Mouse (Mus musculus) neutrophil, adult 5-6 weeks (primary cell): ENCODE data around the gene Rps15. TPM values are rescaled to one million over a fixed set of nuclear protein-coding genes. Genes with fewer than 3 reads are reported as not detected.

Experiments used
- ATAC-seq: fragments of 151-379, 151-347 bp; 2 replicates; pipeline ENCODE4 v1.8.0; 2017; ENCODE audit warnings: mild to moderate bottlenecking, moderate TSS enrichment; ENCODE audit not compliant: insufficient number of reproducible peaks, poor library complexity, low FRiP score, severe bottlenecking; ENCODE audit errors: extremely low read depth
- total RNA-seq: library from RNA; stranded (forward); fragments of 200-1000 nt; gene quantifications from 2 replicates; pipeline ENCODE4 v1.2.3, GENCODE M21; 2017

The Rps15 gene
- total RNA-seq, 1 experiment from 2014 or later = 1,847 TPM

DNA sequence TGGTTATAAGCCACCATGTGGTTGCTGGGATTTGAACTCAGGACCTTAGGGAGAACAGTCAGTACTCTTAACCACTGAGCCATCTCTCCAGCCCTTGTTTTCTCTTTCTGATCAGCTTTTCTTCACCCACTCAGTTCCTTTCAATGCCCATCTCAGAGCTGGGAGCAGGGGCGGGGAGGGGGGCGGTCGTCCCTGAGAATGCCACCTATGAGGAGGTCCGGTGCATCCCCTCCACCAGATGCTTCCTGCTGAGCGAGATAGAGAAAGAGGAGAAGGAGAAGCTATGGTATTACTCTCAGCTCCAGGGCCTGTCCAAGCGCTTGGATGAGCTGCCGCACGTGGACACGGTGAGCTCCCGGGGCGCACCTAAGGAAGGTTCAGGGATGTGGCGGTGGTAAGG is 12.2 kb downstream of the Rps15 start:
- no peak for ATAC-seq

DNA sequence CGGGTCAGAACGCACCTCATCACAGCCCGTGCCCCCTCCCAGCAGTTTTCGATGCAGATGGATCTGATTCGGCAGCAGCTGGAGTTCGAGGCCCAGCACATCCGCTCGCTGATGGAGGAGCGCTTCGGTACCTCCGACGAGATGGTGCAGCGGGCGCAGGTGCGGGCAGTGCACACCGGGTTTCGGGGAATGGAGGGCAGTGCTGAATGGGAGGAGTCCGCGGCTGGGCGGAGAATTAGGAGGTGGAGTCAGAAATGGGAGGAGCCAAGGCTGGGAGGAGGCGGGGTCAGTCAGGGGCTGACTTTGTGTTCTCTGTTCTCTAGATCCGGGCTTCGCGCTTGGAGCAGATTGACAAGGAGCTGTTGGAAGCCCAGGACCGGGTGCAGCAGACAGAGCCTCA is 12.6 kb downstream of the Rps15 start:
- peak; percentile 53 for ATAC-seq

DNA sequence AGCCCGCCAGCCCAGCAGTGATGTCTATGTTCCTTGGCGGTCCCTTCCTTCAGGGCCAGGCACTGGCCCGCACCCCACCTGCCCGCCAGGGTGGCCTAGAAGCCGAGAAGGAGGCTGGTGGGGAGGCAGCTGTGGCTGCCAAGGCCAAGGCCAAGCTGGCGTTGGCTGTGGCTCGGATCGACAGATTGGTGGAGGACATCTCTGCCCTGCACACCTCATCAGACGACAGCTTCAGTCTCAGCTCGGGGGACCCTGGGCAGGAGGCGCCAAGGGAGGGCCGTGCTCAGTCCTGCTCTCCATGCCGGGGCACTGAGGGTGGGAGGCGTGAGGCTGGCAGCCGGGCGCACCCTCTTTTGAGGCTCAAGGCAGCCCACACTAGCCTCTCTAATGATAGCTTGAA is 19.3 kb downstream of the Rps15 start:
- no peak for ATAC-seq

DNA sequence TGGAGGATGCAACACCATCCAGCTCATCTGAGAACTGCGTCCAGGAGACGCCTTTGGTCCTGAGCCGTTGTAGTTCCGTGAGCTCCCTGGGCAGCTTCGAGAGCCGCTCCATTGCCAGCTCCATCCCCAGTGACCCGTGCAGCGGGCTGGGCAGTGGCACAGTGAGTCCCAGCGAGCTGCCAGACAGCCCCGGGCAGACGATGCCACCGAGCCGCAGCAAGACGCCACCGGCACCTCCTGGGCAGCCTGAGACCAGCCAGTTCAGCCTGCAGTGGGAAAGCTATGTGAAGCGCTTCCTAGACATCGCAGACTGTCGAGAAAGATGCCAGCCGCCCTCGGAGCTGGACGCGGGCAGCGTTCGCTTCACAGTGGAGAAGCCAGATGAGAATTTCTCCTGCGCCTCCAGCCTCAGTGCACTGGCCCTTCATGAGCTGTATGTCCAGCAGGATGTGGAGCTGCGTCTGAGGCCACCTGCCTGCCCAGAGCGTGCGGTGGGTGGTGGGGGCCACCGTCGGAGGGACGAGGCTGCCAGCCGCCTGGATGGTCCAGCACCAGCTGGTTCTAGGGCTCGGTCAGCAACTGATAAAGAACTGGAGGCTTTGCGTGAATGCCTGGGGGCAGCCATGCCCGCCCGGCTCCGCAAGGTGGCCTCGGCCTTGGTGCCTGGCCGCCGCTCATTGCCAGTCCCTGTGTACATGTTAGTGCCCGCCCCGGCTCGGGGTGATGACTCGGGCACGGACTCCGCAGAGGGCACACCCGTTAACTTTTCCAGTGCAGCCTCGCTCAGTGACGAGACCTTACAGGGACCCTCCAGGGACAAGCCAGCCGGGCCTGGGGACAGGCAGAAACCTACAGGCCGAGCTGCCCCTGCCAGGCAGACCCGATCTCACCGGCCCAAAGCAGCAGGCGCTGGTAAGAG is 20.6 kb downstream of the Rps15 start:
- ATAC-seq = no peak

DNA sequence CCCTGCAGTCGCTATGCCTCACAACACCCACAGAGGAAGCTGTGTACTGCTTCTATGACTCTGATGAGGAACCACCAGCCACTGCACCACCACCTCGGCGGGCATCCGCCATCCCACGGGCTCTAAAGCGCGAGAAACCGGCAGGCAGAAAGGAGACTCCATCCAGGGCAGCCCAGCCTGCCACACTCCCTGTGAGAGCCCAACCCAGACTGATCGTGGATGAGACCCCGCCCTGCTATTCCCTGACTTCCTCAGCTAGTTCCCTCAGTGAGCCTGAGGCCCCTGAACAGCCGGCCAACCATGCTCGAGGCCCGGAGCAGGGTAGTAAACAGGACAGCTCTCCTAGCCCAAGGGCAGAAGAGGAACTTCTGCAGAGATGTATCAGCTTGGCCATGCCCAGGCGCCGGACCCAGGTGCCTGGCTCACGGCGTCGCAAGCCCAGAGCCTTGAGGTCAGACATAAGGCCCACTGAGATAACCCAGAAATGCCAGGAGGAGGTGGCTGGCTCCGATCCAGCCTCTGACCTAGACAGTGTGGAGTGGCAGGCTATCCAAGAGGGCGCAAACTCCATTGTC is 21.5 kb downstream of the Rps15 start:
- peak; percentile 60 for ATAC-seq

DNA sequence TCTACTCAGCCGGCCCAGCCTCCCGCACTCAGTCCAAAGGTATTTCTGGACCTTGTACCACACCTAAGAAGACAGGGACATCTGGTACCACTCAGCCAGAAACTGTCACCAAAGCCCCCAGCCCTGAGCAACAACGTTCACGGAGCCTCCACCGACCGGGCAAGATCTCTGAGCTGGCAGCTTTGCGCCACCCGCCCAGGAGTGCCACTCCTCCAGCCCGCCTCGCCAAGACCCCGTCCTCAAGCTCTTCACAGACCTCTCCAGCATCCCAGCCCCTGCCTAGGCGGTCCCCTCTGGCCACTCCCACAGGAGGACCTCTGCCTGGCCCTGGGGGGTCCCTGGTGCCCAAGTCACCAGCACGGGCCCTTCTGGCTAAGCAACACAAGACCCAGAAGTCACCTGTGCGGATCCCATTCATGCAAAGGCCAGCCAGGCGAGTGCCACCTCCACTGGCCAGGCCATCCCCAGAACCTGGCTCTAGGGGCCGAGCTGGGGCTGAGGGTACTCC is 22.3 kb downstream of the Rps15 start:
- ATAC-seq = no peak

DNA sequence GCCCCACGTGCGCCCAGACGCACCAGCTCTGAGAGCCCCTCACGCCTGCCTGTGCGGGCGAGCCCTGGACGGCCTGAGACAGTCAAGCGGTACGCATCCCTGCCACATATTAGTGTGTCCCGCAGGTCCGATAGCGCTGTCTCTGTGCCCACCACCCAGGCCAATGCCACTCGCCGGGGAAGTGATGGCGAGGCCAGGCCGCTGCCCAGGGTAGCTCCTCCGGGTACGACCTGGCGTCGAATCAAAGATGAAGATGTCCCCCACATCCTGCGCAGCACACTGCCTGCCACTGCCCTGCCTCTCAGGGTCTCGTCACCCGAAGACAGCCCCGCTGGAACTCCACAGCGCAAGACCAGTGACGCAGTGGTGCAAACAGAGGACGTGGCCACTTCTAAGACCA is 23.1 kb downstream of the Rps15 start:
- no peak for ATAC-seq

DNA sequence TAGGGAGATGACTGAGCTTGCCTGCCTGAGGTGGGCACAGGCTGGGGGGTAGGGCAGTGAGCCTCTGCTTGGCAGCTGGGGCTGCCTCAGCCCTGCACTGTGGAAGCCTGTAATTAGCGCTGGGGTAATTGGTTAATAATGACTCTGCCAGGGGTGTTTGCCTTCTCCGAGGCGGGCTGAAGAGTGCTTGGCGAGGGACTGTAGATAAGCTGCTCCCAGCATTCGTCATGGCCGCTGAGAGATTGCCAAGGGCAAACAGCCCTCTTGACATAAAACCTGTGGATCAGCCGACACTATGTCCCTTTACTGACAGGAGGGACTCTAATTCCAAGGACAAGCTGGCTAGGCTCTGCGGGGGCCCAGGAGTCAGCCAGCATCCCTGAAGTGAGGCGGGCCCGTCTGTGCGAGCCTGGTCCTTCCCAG is 24.1 kb downstream of the Rps15 start:
- ATAC-seq = no peak

DNA sequence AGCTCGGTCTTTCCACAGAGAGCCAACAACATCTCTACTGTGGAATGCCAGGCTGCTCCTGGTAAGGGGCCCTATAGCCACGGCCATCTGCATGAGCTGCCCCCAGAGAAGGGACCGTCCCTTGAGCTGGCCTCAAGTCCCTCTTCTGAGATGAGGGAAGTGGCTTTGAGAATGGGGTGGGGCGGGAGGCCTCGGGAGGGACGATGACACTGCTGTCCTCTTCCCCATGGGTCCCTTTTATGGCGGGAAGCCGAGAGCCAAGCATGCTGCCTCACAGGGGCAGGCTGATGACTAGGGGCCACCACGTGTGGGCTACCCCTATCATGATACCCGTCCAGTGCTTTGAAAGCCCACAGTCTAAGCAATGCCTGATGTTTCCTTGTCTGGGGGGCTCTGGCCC is 24.8 kb downstream of the Rps15 start:
- no peak for ATAC-seq

DNA sequence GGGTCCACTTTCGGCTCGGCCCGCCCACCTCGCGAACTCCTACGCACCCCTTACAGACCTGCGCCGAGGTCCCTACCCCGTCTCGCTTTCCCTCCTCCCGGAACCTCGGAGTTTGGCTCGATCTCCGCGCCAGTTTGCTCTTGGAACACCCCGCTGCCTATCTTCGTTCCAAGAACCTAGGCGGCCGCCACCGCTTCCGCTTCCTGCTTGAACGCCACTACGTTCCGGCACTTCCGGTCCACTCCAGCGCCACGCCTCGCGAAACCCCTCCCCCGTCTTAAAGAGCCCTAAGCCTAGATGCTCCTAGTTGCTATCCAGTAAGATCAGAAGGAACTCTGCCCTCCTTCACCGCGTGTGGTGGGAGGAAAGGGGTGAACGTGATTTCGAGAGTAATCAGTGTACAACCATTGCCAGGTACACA is 28.1 kb downstream of the Rps15 start, which contains the start of gene 2310011J03Rik:
Gene 2310011J03Rik (minus strand): TSS at position 198 of the 421 bp plus-strand sequence.
- ATAC-seq = peak; percentile 79

DNA sequence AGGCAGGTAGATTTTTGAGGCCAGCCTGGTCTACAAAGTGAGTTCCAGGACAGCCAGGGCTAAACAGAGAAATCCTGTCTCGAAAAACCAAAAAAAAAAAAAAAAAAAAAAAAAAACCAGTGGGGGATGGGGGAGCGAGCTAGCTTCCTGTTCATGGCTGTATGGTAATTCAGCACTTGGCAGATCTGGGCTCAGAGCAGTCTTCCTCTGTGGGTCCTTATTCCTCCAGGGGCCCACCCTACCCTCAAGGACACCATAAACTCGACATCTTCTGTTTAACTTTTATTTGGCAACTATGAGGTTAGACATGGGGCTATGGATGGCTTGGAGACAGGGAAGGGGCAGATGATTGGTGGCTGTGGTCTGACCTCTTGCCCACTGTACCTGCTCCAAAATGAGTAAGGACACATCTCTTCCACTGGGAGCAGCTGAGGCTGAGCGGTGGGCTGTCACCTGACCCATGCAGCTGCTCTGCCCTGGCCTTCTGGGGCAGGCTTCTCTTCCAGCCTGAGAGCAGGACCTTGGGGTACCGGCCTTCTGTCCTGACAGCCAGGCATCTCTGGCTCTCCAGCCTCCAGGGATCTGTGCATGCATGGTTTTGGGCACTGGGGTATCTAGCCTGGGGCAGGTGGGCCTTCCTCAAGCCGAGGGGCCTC is 28.9 kb downstream of the Rps15 start:
- ATAC-seq = no peak

DNA sequence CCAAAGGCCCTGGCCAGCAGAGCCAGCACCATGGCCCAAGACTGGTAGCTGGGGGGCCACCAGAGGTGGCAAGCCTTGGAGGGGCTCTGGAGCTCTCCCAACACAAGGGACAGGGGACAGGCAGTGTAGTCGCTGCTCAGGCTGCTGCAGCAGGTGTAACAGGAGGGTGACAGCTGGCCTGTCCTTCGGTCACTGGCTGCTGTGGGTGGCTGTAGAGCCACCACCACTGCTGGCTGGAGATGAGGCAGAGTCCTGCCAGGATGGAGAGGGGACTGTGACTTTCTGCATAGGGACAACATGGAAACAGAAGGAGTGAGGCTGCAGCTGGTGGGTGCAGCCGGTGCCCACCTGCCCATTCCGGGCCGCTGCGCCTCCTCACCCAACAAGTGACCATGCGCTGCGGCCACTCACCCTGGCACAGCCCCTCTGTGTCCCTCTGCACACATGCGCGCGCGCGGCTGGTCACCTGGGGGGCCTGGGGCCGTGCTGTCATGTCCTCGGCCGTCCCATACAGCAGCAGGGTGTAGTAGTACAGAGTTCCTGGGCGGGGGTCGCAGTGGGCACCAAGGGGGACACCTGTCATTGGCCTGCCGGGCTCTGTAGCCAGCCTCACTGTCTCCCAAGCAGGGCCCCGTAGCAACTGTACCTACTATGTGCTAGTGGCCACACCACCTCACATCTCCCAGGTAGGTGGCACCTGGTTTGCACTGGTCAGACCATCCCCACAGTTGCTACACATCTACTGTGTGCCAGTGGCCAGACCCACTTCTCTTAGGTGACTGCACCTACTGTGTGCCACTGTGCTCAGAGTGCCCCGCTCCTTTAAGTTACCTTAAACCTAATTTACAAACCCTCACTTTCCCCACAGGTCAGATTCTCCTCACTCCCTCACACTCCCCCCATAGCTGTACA is 29.7 kb downstream of the Rps15 start:
- ATAC-seq = no peak

DNA sequence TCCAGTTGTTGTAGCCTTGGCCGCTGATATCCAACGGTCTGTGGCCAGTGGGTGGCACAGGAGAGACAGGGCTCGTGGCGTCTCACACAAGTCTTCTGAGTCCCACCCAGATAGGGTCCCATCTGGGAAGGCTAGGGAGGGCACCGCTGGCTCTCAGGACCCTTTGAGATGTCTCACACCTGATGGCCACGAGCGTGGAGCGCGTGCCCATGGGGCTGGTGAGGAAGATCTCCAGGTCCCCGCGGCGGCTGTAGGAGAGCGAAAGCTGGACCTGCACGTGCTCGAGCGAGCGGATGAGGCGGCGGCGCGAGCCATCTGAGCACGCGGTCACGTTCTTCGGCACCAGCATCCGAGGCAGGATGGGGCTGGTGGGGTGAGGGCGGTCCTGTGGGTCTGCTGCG is 30.6 kb downstream of the Rps15 start:
- no peak for ATAC-seq

DNA sequence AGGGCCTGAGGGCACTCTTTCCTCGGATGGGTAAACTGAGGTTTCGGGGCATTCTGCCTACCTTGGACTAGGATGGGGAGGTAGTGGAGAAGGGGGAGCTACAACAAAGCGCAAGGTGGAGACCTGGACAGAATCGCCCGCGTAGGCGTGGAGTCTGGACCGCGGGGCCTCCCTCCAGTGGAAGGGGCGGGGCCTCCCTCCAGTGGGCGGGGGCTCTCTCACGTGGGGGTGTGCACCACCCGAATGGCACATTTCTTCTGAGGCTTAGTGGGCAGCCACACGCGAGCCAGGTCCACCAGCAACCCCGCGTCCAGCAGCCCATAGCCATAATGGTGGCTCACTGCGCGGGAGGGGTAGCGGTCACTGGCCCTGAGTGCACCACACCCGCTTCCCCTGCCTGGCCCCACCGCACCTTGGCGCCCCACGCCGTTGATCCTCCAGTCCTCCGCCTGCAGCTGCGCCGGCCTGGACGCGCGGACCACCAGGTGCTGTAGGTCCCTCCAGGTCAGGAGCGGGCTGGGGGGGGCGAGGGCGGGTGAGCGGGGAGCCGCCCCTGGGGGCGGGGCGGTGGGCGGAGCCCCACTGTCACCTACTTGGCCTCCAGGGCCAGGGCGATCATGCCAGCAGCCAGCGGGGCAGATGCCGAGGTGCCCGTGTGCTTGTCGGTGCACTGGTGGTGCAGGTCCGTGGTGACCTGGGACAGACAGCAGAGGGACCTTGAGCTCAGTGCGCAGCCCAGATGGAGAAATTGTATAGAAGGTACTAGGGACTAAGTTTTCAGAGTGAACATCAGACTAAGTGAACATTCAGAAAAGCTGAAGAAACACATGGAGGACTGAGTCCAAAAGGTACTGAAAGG is 31.2 kb downstream of the Rps15 start:
- peak; percentile 21; the same call in 1 of the 2 replicates for ATAC-seq

DNA sequence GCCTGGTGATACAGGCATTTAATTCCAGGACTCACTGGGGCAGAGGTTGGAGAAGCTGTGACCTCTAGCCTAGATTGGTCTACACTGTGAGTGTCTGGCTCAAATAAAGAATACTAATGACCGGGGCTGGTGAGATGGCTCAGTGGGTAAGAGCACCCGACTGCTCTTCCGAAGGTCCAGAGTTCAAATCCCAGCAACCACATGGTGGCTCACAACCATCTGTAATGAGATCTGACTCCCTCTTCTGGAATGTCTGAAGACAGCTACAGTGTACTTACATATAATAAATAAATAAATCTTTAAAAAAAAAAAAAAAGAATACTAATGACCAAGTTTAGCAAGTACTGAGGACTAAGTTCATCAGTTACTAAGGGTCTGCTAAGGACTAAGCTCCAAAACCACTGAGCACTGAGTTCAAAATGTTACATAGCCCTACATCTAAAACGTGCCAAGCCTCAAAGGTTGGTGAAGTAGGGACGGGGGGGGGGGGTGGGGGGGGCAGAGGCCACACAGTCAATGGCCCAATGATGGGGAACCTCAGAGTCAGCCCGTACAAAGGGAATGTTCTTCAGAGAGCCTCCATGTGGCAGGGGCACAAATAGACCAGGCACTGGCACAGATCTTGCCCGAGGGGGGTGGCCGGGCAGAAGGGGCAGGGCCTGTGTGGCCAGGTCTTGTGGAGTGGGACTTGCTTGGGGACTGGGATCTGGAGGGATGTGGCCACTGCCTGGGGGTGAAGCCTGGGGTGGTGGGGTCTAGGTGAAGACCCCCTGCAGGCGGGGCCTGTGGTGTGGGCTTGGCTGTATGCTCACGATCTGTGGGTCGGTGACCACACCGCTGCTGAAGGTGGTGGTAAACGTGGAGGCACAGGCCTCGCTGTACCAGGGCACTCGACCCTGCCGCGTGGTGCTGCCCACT is 32.1 kb downstream of the Rps15 start:
- no peak for ATAC-seq

DNA sequence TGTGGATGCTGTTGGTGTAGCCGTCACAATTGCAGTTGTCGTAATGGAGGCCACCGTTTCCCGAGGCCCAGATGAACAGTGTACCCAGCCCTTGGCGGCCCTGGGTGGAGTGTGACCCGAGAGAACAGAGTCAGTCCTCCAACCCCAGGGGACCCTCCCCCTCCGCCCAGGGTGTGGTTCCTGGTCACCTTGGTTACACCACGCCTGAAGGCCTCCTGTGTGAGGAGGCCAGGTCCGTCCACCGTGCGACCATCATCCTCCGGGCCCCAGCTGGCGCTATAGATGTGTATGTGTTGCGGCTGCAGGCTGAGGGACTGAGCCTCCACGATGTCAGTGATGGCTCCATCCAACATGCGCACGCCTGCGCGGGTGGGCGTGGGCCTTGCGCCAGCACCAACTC is 32.8 kb downstream of the Rps15 start:
- no peak for ATAC-seq
